Mouse (Mus musculus): ENCODE measurements around the gene Lmf2.
A peak's percentile ranks its signal among the peaks of the same experiment; 100 is the strongest.

The Lmf2 gene

GRCm38 (mm10) chr15:89372068-89372467, 16.6 kb upstream of the Lmf2 start:
- no peak for DNase-seq

- DNase-seq: peak; percentile 87
Observed at GRCm38 (mm10) chr15:89365141-89365551, 9.7 kb upstream of the Lmf2 start.

- DNase-seq: no peak
Observed at GRCm38 (mm10) chr15:89363051-89363450, 7.6 kb upstream of the Lmf2 start.

- DNase-seq: no peak
Observed at GRCm38 (mm10) chr15:89358784-89359183, 3.3 kb upstream of the Lmf2 start.

- DNase-seq: no peak
Observed at GRCm38 (mm10) chr15:89356372-89356771, 913 bp upstream of the Lmf2 start.

- no peak for DNase-seq
Observed at GRCm38 (mm10) chr15:89354455-89354854, 1.0 kb downstream of the Lmf2 start.

GRCm38 (mm10) chr15:89353837-89354236, 1.6 kb downstream of the Lmf2 start:
- DNase-seq: no peak

GRCm38 (mm10) chr15:89352795-89353194, 2.7 kb downstream of the Lmf2 start:
- DNase-seq: no peak

- no peak for DNase-seq
Observed at GRCm38 (mm10) chr15:89352054-89352453, 3.4 kb downstream of the Lmf2 start.

- DNase-seq: no peak
Observed at GRCm38 (mm10) chr15:89351302-89351701, 4.2 kb downstream of the Lmf2 start.

GRCm38 (mm10) chr15:89350447-89350846, 5.0 kb downstream of the Lmf2 start:
- no peak for DNase-seq

GRCm38 (mm10) chr15:89343325-89343724, 12.1 kb downstream of the Lmf2 start:
- no peak for DNase-seq

- no peak for DNase-seq
Observed at GRCm38 (mm10) chr15:89341678-89342077, 13.8 kb downstream of the Lmf2 start.

- DNase-seq: no peak
Observed at GRCm38 (mm10) chr15:89340136-89340535, 15.3 kb downstream of the Lmf2 start.

- DNase-seq: no peak
Observed at GRCm38 (mm10) chr15:89339696-89340095, 15.8 kb downstream of the Lmf2 start.

GRCm38 (mm10) chr15:89336422-89336821, 19.0 kb downstream of the Lmf2 start:
- no peak for DNase-seq

GRCm38 (mm10) chr15:89334774-89335537, 20.5 kb downstream of the Lmf2 start:
- no peak for DNase-seq

- DNase-seq: no peak
Observed at GRCm38 (mm10) chr15:89334271-89334670, 21.2 kb downstream of the Lmf2 start, which contains the start of gene Miox. Gene Miox, plus strand, starts transcription at chr15:89334398.

- DNase-seq: no peak
Observed at GRCm38 (mm10) chr15:89326441-89326840, 29.0 kb downstream of the Lmf2 start.

- DNase-seq: no peak
Observed at GRCm38 (mm10) chr15:89323656-89324055, 31.8 kb downstream of the Lmf2 start.

GRCm38 (mm10) chr15:89322670-89323522, 32.6 kb downstream of the Lmf2 start, which contains the start of gene Adm2:
Gene Adm2, plus strand, starts transcription at chr15:89322720.
- DNase-seq: no peak

GRCm38 (mm10) chr15:89321264-89321663, 34.2 kb downstream of the Lmf2 start:
- no peak for DNase-seq

- no peak for DNase-seq
Observed at GRCm38 (mm10) chr15:89316146-89316545, 39.3 kb downstream of the Lmf2 start.

- DNase-seq: peak; percentile 99
Observed at GRCm38 (mm10) chr15:89315190-89315731, 40.2 kb downstream of the Lmf2 start, which contains the start of gene Sbf1. Gene Sbf1, minus strand, starts transcription at chr15:89315311.

Data from cerebellum, adult 11 months (tissue).